Mouse (Mus musculus): ENCODE measurements around the gene Cyth1. TPM values are rescaled to one million over a fixed set of nuclear protein-coding genes. Genes with fewer than 3 reads are reported as not detected.

Cyth1 gene
- polyA plus RNA-seq, 1 experiment from 2014 or later: 16.4 TPM

DNA sequence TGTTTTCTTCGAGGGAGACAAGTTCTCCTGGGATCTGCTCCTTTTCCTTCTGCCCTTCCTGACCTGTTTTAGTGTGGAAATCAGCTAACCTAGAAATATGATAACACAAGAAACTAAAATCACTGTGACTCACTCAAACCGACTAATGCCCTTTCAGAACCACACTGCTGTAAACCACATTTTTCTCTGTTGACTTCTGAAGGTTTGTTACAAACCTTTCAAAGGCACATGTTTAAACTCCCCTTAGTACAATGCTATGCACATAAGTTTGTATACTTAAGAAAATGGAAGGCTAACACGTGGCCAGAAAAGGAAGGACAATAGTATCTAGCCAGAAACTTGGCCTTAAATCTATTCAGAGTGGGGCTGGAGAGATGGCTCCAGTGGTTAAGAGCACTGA lies 14.5 kb downstream of the Cyth1 start:
- Histone ChIP-seq H3K4me2 (no peak overlapping the region), H3K9me3 (replicated peaks) (no peaks in the 10 kb centered on the region), H3K9ac (no peak overlapping the region), H3K4me1 (peaks cover 46% of the 10 kb centered on the region), H3K4me3 (replicated peaks) (no peak overlapping the region), H3K36me3 (no peaks in the 10 kb centered on the region), H3K27ac (no peak overlapping the region), H3K27me3 (no peaks in the 10 kb centered on the region)
- ATAC-seq (replicated peaks; ENCODE audit: low FRiP score): no peak
- 55% methylated on average over 3 of the region's 3 CpGs for WGBS

DNA sequence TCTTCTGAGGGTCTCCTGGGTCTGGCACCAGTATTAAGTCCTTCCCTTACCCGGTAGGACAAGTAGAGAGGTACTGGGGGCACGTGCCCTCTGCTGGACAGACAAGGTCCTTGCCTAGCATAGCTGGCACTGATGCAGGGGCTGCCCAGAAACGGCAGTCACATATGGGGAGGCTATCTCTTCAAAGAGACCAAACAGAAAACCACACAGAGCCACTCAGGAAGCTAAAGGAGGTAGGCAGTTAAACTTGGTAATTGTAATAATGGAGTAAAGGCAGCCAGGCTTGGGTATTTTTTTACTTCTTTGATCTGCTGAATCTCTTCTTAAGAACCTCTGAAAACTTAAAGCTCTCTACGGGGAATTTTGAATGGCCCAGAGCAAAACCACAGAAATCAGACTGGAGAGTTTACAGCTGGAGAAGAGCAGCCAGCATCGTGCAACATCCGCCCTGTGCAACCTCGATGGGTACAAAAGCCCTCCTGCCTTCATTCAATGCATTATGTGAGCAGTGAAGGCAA lies 16.0 kb downstream of the Cyth1 start:
- Histone ChIP-seq H3K9me3 (replicated peaks) (no peaks in the 10 kb centered on the region), H3K4me1 (peaks cover 30% of the 10 kb centered on the region), H3K27ac (0 out of 2 replicates have a peak overlapping the region, but pooled peaks have one; percentile 9), H3K9ac (no peak overlapping the region), H3K4me3 (replicated peaks) (no peak overlapping the region), H3K27me3 (no peaks in the 10 kb centered on the region), H3K36me3 (no peaks in the 10 kb centered on the region), H3K4me2 (no peak overlapping the region)
- ATAC-seq (replicated peaks; ENCODE audit: low FRiP score): peak; percentile 49; the same call in 1 of the 2 replicates
- 45% methylated on average over 7 of the region's 7 CpGs for WGBS

DNA sequence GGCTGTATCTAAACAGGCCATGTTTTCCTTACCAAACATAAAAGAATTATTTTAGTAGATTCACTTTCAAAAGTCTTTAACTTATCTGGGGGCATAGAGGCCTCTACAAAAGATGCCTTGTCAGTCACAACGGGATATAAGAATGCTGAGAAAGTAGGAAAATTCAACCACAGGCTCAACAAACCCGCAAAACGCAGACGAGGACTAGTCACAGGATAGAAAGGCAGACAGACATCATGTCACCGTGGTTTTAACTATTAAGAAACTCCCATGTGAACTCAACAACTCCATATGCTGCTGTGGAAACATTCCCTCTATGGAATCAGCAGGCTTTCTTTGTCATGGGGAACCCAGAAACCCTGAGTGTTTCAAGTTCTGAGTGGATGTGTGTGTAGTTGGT lies 18.5 kb downstream of the Cyth1 start:
- no peak for ATAC-seq (replicated peaks; ENCODE audit: low FRiP score)
- no peaks in the 10 kb centered on the region for H3K36me3 ChIP-seq
- peaks cover 19% of the 10 kb centered on the region for H3K4me1 ChIP-seq
- H3K27me3 ChIP-seq: no peaks in the 10 kb centered on the region
- no peaks in the 10 kb centered on the region for H3K9me3 ChIP-seq (replicated peaks)
- H3K4me3 ChIP-seq (replicated peaks): no peak overlapping the region
- H3K27ac ChIP-seq: no peak overlapping the region
- WGBS: 87% methylated on average over 5 of the region's 5 CpGs
- no peak overlapping the region for H3K4me2 ChIP-seq
- no peak overlapping the region for H3K9ac ChIP-seq

DNA sequence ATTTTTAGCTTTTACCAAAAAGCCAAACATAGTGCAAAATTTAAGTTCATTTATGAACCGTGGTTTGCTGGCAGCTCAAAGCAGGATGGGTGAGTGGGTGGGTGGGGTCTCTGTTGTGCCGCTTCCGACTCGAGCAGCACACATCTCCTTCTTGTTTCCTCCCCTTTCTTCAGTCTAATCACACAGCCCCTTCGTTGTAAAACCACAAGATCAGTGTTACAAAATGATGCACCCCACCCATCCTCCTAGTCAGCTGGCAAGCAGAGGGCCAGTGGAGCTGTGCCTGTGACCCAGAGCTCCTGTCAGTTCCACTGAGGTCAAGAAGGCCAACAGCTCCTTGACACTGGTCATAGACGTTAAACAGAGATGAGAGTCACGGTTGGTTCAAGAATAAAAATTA lies 20.7 kb downstream of the Cyth1 start:
- Histone ChIP-seq H3K4me2 (no peak overlapping the region), H3K4me3 (replicated peaks) (no peak overlapping the region), H3K27ac (no peak overlapping the region), H3K9me3 (replicated peaks) (no peaks in the 10 kb centered on the region), H3K9ac (no peak overlapping the region), H3K36me3 (no peaks in the 10 kb centered on the region), H3K27me3 (no peaks in the 10 kb centered on the region), H3K4me1 (peaks cover 21% of the 10 kb centered on the region)
- WGBS: 57% methylated on average over 7 of the region's 7 CpGs
- no peak for ATAC-seq (replicated peaks; ENCODE audit: low FRiP score)

DNA sequence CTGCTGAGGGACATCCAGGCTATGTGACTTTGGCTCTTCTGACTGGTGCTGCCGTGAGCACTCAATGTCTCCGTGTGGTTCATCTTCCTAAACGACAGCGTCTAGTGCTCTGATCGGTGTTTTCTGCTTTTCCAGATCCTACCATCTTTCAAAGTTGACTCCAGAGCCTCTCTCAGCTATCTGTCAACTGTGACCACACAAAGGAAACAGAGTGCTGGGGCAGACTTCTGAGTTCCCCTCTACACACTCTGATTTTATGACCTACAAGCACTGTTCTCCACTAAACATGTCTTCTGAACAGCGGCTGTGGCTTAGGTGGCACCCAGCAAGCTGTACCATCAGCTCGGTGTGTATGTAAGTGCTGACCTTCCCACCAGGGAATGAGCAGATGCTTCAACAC lies 21.5 kb downstream of the Cyth1 start:
- Histone ChIP-seq H3K4me1 (peaks cover 15% of the 10 kb centered on the region), H3K4me3 (replicated peaks) (no peak overlapping the region), H3K27ac (no peak overlapping the region), H3K27me3 (no peaks in the 10 kb centered on the region), H3K4me2 (no peak overlapping the region), H3K36me3 (no peaks in the 10 kb centered on the region), H3K9ac (no peak overlapping the region), H3K9me3 (replicated peaks) (no peaks in the 10 kb centered on the region)
- no peak for ATAC-seq (replicated peaks; ENCODE audit: low FRiP score)
- 88% methylated on average over 7 of the region's 7 CpGs for WGBS

DNA sequence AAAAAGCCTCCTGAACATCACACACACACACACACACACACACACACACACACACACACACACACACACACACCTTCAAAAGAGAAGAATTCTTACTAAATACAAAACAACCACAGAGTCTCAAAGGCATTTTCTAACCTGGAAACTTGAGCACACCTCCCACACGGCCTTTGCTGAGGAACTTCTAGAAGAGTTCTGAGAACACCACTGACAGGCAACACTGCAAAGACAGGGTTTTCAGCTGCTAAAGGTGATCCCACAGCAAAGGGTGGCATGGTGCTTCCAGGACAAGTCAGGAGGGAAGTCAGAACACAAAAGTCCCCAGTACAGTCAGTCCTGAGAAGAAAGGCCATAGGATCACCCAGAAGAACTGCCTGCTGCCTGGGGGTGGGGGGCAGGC lies 22.5 kb downstream of the Cyth1 start:
- Histone ChIP-seq H3K9me3 (replicated peaks) (no peaks in the 10 kb centered on the region), H3K27me3 (no peaks in the 10 kb centered on the region), H3K4me1 (peaks cover 19% of the 10 kb centered on the region), H3K9ac (no peak overlapping the region), H3K4me2 (no peak overlapping the region), H3K36me3 (no peaks in the 10 kb centered on the region), H3K4me3 (replicated peaks) (no peak overlapping the region), H3K27ac (no peak overlapping the region)
- no peak for ATAC-seq (replicated peaks; ENCODE audit: low FRiP score)
- 46% methylated on average over 1 of the region's 1 CpGs for WGBS

DNA sequence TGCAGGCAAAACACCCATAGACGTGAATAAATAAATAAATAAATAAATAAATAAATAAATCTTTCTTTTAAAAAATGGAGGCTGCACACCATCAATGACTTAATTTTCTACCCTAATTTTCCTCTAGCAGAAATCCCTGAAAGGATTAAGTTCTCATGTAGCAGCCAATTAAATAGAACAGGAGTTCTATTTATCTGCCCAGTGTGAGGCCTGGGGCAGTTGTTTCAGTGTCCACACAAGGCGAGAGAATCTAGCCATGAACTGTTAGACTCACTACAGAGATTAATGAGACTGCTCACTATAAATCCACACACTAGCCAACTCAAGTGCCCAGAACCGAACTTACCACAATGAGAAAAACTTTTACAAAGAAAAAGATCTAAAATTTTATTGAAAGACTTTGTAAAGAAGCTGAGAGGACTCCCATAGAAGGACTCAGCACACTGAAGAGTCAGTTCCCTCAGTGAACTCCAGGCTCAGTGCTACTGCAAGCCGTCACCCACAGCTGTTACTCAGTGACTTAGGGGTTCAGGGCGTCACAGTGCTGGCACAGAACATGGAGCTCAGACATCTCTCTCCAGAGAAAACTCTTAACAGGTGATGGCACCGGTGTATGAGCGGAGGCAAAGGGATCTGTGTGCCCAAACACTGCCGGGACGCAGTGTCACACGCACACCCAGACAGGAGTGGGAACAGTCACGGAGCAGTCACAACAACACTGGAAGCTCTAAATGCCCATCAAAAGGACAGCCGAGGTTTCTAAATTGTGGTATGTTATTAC lies 23.1 kb downstream of the Cyth1 start:
- Histone ChIP-seq H3K27me3 (no peaks in the 10 kb centered on the region), H3K36me3 (no peaks in the 10 kb centered on the region), H3K27ac (no peak overlapping the region), H3K4me2 (no peak overlapping the region), H3K9ac (no peak overlapping the region), H3K4me1 (peaks cover 19% of the 10 kb centered on the region), H3K9me3 (replicated peaks) (no peaks in the 10 kb centered on the region), H3K4me3 (replicated peaks) (no peak overlapping the region)
- no peak for ATAC-seq (replicated peaks; ENCODE audit: low FRiP score)
- 70% methylated on average over 12 of the region's 12 CpGs for WGBS

DNA sequence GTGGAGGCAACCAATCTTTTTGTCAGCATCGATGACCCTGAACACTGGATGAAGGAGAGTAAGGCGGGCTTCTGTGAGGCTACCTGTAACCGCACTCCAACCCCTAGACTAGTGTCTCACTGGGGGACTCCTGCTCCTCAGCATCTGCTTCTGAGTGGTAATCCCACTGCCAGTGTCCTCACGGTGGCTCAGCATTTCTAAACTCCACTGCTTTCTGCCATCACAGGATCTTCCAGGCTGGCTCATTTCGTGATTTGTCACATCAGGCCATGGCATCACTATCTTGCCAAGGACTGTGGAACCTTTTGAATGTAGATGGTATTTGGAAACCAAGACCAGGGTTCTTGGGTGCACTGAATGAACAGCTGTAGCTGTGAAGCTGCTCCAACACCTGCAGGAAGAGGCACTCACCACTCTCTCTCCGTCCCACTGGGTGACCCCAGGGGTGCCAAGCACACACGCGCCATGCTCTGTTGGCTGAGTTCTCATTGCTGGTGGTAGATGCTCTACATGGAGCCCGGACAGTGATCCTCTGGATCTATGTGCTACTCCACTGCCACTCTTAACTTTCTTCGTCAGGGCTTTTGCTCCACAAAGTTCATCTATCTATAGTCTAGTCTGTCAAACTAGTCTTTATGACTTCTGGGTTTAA lies 24.9 kb downstream of the Cyth1 start:
- Histone ChIP-seq H3K27me3 (no peaks in the 10 kb centered on the region), H3K9ac (no peak overlapping the region), H3K4me3 (replicated peaks) (no peak overlapping the region), H3K9me3 (replicated peaks) (no peaks in the 10 kb centered on the region), H3K36me3 (no peaks in the 10 kb centered on the region), H3K4me2 (no peak overlapping the region), H3K4me1 (peaks cover 21% of the 10 kb centered on the region), H3K27ac (no peak overlapping the region)
- no peak for ATAC-seq (replicated peaks; ENCODE audit: low FRiP score)
- WGBS: 80% methylated on average over 10 of the region's 10 CpGs

DNA sequence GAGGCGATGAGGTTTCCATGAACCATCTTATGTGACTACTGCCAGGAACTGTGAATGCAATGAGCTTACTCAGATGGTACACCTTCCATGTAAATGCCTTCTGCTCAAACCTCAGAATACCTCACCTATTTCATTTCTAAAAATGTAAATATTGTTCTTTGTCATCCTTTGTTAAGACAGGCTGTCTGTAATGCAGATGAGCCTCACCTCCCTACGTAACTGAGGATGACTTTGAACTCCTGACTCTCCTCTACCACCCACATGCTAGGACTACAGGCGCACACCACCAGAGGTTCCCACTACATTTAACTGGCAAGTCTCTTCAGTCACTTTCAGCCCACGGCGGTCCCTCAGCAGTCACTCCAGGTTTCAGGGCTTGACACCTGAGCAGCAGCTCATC lies 25.5 kb downstream of the Cyth1 start:
- Histone ChIP-seq H3K36me3 (no peaks in the 10 kb centered on the region), H3K4me2 (no peak overlapping the region), H3K4me1 (peaks cover 21% of the 10 kb centered on the region), H3K27ac (peak overlapping the region; percentile 59), H3K9me3 (replicated peaks) (no peaks in the 10 kb centered on the region), H3K27me3 (no peaks in the 10 kb centered on the region), H3K9ac (no peak overlapping the region), H3K4me3 (replicated peaks) (no peak overlapping the region)
- 81% methylated on average over 5 of the region's 5 CpGs for WGBS
- no peak for ATAC-seq (replicated peaks; ENCODE audit: low FRiP score)

DNA sequence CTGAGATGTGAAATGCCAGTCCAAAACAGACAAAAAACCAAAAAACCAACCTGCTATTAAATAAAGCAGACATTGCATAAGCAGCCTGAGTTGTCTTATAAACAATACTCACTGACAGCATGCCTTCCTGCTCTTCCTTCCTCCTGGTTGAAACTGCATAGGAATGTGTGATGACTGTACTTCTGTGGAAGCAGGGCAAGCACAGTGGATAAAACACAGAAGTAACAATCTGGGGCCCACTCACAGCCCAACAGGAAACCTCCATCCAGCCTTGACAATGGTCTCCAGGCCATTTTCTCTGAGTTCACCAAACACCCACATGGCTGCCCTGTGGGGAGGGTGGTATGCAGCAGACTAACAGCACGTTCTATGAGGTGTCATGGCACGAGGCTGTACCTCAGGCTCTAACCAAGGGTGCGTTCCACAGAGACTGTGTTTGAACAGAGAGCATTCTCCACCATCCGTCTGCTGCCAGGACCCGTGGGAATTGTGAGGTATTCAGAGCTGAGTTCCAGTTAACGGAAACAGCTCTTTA lies 26.0 kb downstream of the Cyth1 start:
- Histone ChIP-seq H3K36me3 (no peaks in the 10 kb centered on the region), H3K27ac (peak overlapping the region; percentile 59), H3K9me3 (replicated peaks) (no peaks in the 10 kb centered on the region), H3K4me3 (replicated peaks) (no peak overlapping the region), H3K4me1 (peaks cover 21% of the 10 kb centered on the region), H3K9ac (no peak overlapping the region), H3K4me2 (no peak overlapping the region), H3K27me3 (no peaks in the 10 kb centered on the region)
- no peak for ATAC-seq (replicated peaks; ENCODE audit: low FRiP score)
- 58% methylated on average over 6 of the region's 6 CpGs for WGBS

DNA sequence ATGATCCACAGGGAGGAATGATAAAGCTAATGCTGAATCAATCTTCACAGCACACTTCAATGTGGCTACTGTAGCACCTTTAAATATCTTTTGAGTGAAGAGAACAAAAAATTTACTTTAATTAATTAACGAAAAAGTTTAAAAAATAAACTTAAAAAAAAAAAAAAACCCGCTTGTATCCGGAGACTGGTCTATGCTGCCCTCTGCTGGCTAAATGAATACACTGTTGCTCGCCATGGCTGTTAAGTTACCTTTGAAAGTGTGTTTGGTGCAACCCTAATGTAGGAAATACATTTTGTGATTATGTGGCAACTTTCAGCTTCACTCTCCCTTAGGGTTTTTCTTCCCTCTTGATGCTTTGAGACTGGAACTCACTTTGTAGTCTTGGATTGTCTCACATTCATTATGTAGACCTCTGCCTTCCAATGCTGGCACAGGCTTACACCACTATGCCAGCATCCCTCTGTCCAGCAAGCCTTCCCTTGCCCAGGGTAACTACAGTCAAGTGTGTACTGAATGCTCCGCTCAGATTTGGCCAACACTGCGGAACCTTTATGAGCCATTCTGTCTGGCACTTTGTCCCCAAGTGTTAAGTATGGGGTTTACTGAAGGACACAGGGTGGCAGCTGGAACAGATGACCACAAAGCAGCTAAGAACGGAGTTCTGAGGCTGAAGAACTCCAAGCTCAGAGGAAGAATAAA lies 27.7 kb downstream of the Cyth1 start:
- Histone ChIP-seq H3K4me3 (replicated peaks) (no peak overlapping the region), H3K4me2 (no peak overlapping the region), H3K9ac (no peak overlapping the region), H3K36me3 (no peaks in the 10 kb centered on the region), H3K4me1 (peaks cover 29% of the 10 kb centered on the region), H3K9me3 (replicated peaks) (no peaks in the 10 kb centered on the region), H3K27me3 (no peaks in the 10 kb centered on the region), H3K27ac (no peak overlapping the region)
- WGBS: 23% methylated on average over 7 of the region's 7 CpGs
- ATAC-seq (replicated peaks; ENCODE audit: low FRiP score): no peak

DNA sequence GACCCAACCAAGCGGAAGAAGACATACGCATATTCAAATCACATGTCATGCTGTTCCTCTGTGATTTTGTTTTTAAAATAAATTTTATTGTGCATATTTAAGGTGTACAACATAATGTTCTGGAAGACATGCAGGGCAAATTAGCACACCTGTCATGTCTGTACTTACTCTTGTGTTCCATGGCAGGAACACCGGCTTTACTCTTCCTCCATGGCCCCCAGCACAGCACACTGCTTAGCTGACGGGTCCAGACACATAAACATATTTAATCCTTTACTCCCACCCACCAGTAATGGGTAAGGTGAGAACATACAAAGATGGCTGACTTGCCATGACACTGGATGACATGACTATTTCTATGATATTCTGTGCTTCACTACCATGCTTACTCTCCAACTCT lies 29.3 kb downstream of the Cyth1 start:
- Histone ChIP-seq H3K36me3 (no peaks in the 10 kb centered on the region), H3K4me3 (replicated peaks) (no peak overlapping the region), H3K9ac (no peak overlapping the region), H3K9me3 (replicated peaks) (no peaks in the 10 kb centered on the region), H3K27ac (no peak overlapping the region), H3K4me1 (peaks cover 25% of the 10 kb centered on the region), H3K4me2 (no peak overlapping the region), H3K27me3 (no peaks in the 10 kb centered on the region)
- ATAC-seq (replicated peaks; ENCODE audit: low FRiP score): no peak
- WGBS: 87% methylated on average over 4 of the region's 4 CpGs

All from kidney, embryonic 15.5 days (tissue).